Mouse (Mus musculus) kidney, embryonic 14.5 days (tissue): ENCODE data around the gene Scgb1b15. TPM values are rescaled to one million over a fixed set of nuclear protein-coding genes. Genes with fewer than 3 reads are reported as not detected.
"Not testable (repeated sequence)": the region's sequence is repeated elsewhere in the genome, so short reads cannot be mapped to it uniquely, and the experiment has no call there.

Experiments
- ATAC-seq: fragments of 200-750 bp; cut with Nextera tagmentation; 2 replicates; pipeline ENCODE4 v1.8.0; 2017; ENCODE audit warnings: moderate number of reproducible peaks, mild to moderate bottlenecking, moderate TSS enrichment, moderate library complexity; ENCODE audit not compliant: low FRiP score, low TSS enrichment
- H3K27ac ChIP-seq: fragments of 300-500 bp; sonication (generic); 2 replicates; pipeline ENCODE4 v1.5.1; 2014; ENCODE audit warnings: low read depth, mild to moderate bottlenecking, low read length, moderate library complexity, mixed read lengths
- H3K27me3 ChIP-seq: fragments of 300-500 bp; sonication (generic); 2 replicates; pipeline ENCODE4 v1.6.1; 2014; ENCODE audit warnings: mild to moderate bottlenecking, low read length; ENCODE audit not compliant: control insufficient read depth, insufficient read depth
- H3K36me3 ChIP-seq: fragments of 300-500 bp; sonication (generic); 2 replicates; pipeline ENCODE4 v1.6.1; 2014; ENCODE audit warnings: low read length, mixed read lengths; ENCODE audit not compliant: control insufficient read depth, insufficient read depth
- H3K4me1 ChIP-seq: fragments of 300-500 bp; sonication (generic); 2 replicates; pipeline ENCODE4 v1.6.1; 2014; ENCODE audit warnings: low read length, mixed read lengths; ENCODE audit not compliant: control insufficient read depth, insufficient read depth
- H3K4me2 ChIP-seq: fragments of 300-500 bp; sonication (generic); replicated peaks from 2 replicates; pipeline ENCODE4 v1.6.1; 2014; ENCODE audit warnings: low read depth, mild to moderate bottlenecking, low read length
- H3K4me3 ChIP-seq: fragments of 300-500 bp; sonication (generic); 2 replicates; pipeline ENCODE4 v1.5.1; 2014; ENCODE audit warnings: mild to moderate bottlenecking, low read length
- H3K9ac ChIP-seq: fragments of 300-500 bp; sonication (generic); 2 replicates; pipeline ENCODE4 v1.6.1; 2014; ENCODE audit warnings: low read depth, mild to moderate bottlenecking, low read length, moderate library complexity
- H3K9me3 ChIP-seq: fragments of 300-500 bp; sonication (generic); 2 replicates; pipeline ENCODE4 v1.6.1; 2016; ENCODE audit warnings: low read length; ENCODE audit not compliant: control insufficient read depth
- polyA plus RNA-seq: library from polyadenylated mRNA; unstranded; fragments of >200 nt; fragmentation: Nextera tagmentation; extraction: Ambion mirVana; gene quantifications from 2 replicates; pipeline ENCODE4 v1.2.1, GENCODE M21; 2014

Gene Scgb1b15
- not detected in 2 replicates for polyA plus RNA-seq

DNA sequence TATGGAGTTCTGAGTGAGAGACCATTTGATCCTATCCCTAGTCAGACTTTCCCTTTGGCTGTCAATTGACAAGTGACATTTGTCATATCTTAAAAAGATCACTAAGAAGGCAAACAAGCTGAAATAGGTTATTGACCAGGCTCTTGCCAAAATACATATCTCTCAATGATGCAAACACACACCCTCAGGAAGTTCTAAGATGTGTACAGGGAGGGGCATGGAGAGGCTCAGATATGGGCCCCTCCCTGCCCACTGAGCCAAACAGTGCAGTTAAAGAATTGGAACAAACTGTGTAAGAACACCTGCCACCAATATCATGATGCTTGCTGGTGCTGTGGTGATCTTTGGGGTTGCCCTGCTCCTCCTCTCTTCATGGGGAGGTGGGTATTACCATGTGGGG lies at the start of gene Scgb1b15:
Gene Scgb1b15 (plus strand): TSS at position 301 of the 400 bp plus-strand sequence.
- H3K4me1 ChIP-seq, H3K4me3 ChIP-seq, H3K9ac ChIP-seq, H3K27ac ChIP-seq, H3K4me2 ChIP-seq, H3K27me3 ChIP-seq, H3K9me3 ChIP-seq, ATAC-seq, H3K36me3 ChIP-seq: not testable (repeated sequence)

DNA sequence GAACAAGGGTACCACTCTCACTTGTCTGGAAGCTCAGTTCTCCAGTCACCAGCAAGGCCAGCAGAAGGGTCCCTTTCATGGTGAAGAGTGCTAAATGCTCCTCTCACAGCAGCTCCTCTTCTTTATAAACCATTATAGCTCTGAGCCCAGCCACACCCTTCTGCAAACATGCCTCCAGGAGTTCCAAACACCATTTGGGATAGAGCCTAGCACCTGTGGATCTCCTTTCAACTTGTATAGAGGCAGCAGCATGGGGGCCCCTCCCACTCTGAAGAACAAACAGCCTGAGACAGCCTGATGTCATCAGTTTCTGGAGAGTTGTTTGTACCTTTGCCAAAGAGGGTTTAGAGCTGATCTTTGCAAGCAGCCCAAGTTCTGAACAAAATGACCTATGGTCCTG lies 6.8 kb upstream of the Scgb1b15 start, which contains the start of gene Scgb2b15:
Gene Scgb2b15 (minus strand): TSS at position 101 of the 400 bp plus-strand sequence.
- not testable (repeated sequence) for H3K4me2 ChIP-seq, H3K9me3 ChIP-seq, H3K4me3 ChIP-seq, H3K27ac ChIP-seq, H3K27me3 ChIP-seq, H3K36me3 ChIP-seq, H3K4me1 ChIP-seq, H3K9ac ChIP-seq, ATAC-seq

Other genes with a start within 250 kb of the Scgb1b15 start
- not detected in 2 replicates for gene Scgb2b15, start 6.9 kb upstream of the Scgb1b15 start, polyA plus RNA-seq
- not detected in 2 replicates for gene Scgb2b17, start 220.0 kb downstream of the Scgb1b15 start, polyA plus RNA-seq
- gene Scgb1b17, start 226.9 kb downstream of the Scgb1b15 start, polyA plus RNA-seq, result not detected in 2 replicates